Mouse (Mus musculus) limb, embryonic 11.5 days (tissue): Measurements from ENCODE around the gene Adig. TPM values are rescaled to one million over a fixed set of nuclear protein-coding genes. Genes with fewer than 3 reads are reported as not detected.

Source experiments
- ATAC-seq: fragments of 200-750 bp; cut with Nextera tagmentation; 2 replicates; pipeline ENCODE4 v1.8.0; 2017; ENCODE audit warnings: low read depth; ENCODE audit not compliant: insufficient number of reproducible peaks, low FRiP score, low TSS enrichment
- DNase-seq: peaks from one replicate; pipeline ENCODE4 v3.0.0-alpha.2; 2015; ENCODE audit warnings: low spot score
- H3K27ac ChIP-seq: fragments of 300-500 bp; sonication (generic); replicated peaks from 2 replicates; pipeline ENCODE4 v1.5.1; 2014; ENCODE audit warnings: low read depth, mild to moderate bottlenecking, low read length
- H3K27me3 ChIP-seq: fragments of 300-500 bp; sonication (generic); 2 replicates; pipeline ENCODE4 v1.6.1; 2014; ENCODE audit warnings: mild to moderate bottlenecking, low read length, mixed read lengths; ENCODE audit not compliant: control insufficient read depth, insufficient read depth
- H3K36me3 ChIP-seq: fragments of 300-500 bp; sonication (generic); 2 replicates; pipeline ENCODE4 v1.6.1; 2014; ENCODE audit warnings: mild to moderate bottlenecking, low read length, moderate library complexity, mixed read lengths; ENCODE audit not compliant: control insufficient read depth, insufficient read depth
- H3K4me1 ChIP-seq: fragments of 300-500 bp; sonication (generic); 2 replicates; pipeline ENCODE4 v1.6.1; 2014; ENCODE audit warnings: low read length, mixed read lengths; ENCODE audit not compliant: control insufficient read depth, insufficient read depth
- H3K4me2 ChIP-seq: fragments of 300-500 bp; sonication (generic); 2 replicates; pipeline ENCODE4 v1.6.1; 2014; ENCODE audit warnings: low read depth, mild to moderate bottlenecking, moderate library complexity; ENCODE audit not compliant: severe bottlenecking
- H3K4me3 ChIP-seq: fragments of 300-500 bp; sonication (generic); 2 replicates; pipeline ENCODE4 v1.5.1; 2014; ENCODE audit warnings: low read depth, low read length
- H3K9ac ChIP-seq: fragments of 300-500 bp; sonication (generic); 2 replicates; pipeline ENCODE4 v1.6.1; 2014; ENCODE audit warnings: mild to moderate bottlenecking, low read length
- H3K9me3 ChIP-seq: fragments of 300-500 bp; sonication (generic); 2 replicates; pipeline ENCODE4 v1.6.1; 2016; ENCODE audit warnings: low read length; ENCODE audit not compliant: control insufficient read depth
- WGBS: fragments of 180-500 bp; shearing (Covaris S2); extraction: QIAGEN DNeasy Blood & Tissue Kit; methylation state at CpG from one replicate; pipeline ENCODE4 v1.1.7; 2014; 5-methylcytosine and 5-hydroxymethylcytosine counted together
- polyA plus RNA-seq: library from polyadenylated mRNA; unstranded; fragments of >200 nt; fragmentation: Nextera tagmentation; extraction: Ambion mirVana; gene quantifications from 2 replicates; pipeline ENCODE4 v1.2.1, GENCODE M21; 2014

The Adig gene
- 0.35 TPM in 1 of 2 replicates, not detected in the other for polyA plus RNA-seq

DNA sequence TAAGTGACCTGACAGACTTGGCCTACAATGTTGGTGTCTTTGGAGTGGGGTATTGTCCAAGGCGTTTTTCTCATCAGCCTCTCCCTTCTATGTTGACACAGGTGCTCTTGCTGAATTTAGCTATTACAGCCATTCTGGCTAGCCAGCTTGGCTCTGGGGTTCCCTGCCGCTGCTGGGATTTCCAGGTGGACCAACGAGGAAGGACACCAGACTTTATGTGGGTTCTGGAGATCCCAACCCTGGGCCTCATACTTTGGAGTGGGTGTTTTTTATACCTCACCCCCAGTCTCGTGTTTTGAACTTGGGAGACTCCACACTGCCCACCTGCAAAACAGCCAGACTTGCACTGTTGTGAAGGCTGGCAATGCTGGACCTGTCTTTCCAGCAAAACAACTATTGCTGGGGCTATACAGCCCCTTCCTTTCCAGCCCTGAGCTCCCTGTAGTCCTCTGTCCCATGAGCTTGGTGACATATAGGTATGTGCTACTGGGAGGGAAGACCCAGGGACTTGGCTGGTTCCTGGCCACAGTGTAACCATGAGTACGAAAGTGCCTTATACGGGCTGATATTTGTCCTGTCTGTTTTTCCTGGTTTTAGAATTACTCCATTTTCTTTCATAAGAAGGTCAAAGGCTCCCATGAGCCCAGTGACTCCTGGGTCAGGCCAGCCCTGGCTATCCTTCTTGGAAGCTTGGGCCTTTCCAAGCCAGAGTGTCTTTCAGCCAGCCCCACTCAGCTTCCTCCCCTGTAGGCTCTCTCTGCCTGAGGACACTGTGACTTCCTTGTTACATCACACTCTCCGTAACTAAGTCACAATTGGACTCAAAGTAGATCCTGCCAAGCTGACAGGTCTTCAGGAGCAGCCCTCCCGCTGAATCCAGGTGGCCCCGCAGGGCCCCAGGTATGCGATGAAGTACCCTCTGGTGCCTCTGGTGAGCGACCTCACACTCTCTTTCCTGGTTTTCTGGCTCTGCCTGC lies at the start of gene Adig:
Gene Adig (plus strand): TSS at position 777 of the 977 bp plus-strand sequence.
- Histone ChIP-seq H3K4me3 (no peak within 1 kb of the TSS), H3K4me2 (no peak within 1 kb of the TSS), H3K9me3 (no peaks in the 10 kb centered on the region), H3K4me1 (no peaks in the 10 kb centered on the region), H3K36me3 (no peaks in the 10 kb centered on the region), H3K27ac (no peak within 1 kb of the TSS), H3K9ac (no peak within 1 kb of the TSS), H3K27me3 (no peaks in the 10 kb centered on the region)
- ATAC-seq (no peak), DNase-seq (no peak)
- WGBS, result 70% methylated on average over 11 of the region's 11 CpGs

- Histone ChIP-seq H3K9me3 (no peaks in the 10 kb centered on the region), H3K4me3 (no peak overlapping the region), H3K36me3 (peaks cover 4% of the 10 kb centered on the region; the same call in 1 of the 2 replicates), H3K9ac (no peak overlapping the region), H3K27me3 (no peaks in the 10 kb centered on the region), H3K4me2 (no peak overlapping the region), H3K27ac (no peak overlapping the region), H3K4me1 (no peaks in the 10 kb centered on the region)
- DNase-seq (no peak), ATAC-seq (no peak)
- 95% methylated on average over 4 of the region's 4 CpGs for WGBS
These were observed 46.0 kb upstream of the Adig start for GRCm38 (mm10) chr2:158456451-158456850.

GRCm38 (mm10) chr2:158457610-158458009 lies 44.8 kb upstream of the Adig start:
- no peak for ATAC-seq
- WGBS, result 85% methylated on average over 1 of the region's 1 CpGs
- Histone ChIP-seq H3K9me3 (no peaks in the 10 kb centered on the region), H3K4me1 (no peaks in the 10 kb centered on the region), H3K9ac (no peak overlapping the region), H3K4me3 (no peak overlapping the region), H3K27me3 (no peaks in the 10 kb centered on the region), H3K4me2 (no peak overlapping the region), H3K27ac (no peak overlapping the region), H3K36me3 (peaks cover 4% of the 10 kb centered on the region; the same call in 1 of the 2 replicates)
- DNase-seq, result no peak

GRCm38 (mm10) chr2:158462450-158462849 lies 40.0 kb upstream of the Adig start:
- no peak overlapping the region for H3K27ac ChIP-seq
- 75% methylated on average over 1 of the region's 1 CpGs for WGBS
- H3K9ac ChIP-seq, result no peak overlapping the region
- H3K4me3 ChIP-seq, result no peak overlapping the region
- no peaks in the 10 kb centered on the region for H3K27me3 ChIP-seq
- ATAC-seq, result no peak
- H3K4me1 ChIP-seq, result no peaks in the 10 kb centered on the region
- no peak overlapping the region for H3K4me2 ChIP-seq
- H3K9me3 ChIP-seq, result no peaks in the 10 kb centered on the region
- DNase-seq, result no peak
- peaks cover 7% of the 10 kb centered on the region for H3K36me3 ChIP-seq

GRCm38 (mm10) chr2:158474159-158474558 lies 28.3 kb upstream of the Adig start:
- Histone ChIP-seq H3K9ac (no peak overlapping the region), H3K36me3 (no peaks in the 10 kb centered on the region), H3K27ac (no peak overlapping the region), H3K27me3 (no peaks in the 10 kb centered on the region), H3K4me2 (no peak overlapping the region), H3K4me1 (no peaks in the 10 kb centered on the region), H3K4me3 (no peak overlapping the region), H3K9me3 (no peaks in the 10 kb centered on the region)
- no peak for DNase-seq
- WGBS, result 90% methylated on average over 1 of the region's 1 CpGs
- ATAC-seq, result no peak

- Histone ChIP-seq H3K36me3 (peaks cover 2% of the 10 kb centered on the region; the same call in 1 of the 2 replicates), H3K4me3 (no peak overlapping the region), H3K4me2 (no peak overlapping the region), H3K27ac (no peak overlapping the region), H3K4me1 (no peaks in the 10 kb centered on the region), H3K27me3 (no peaks in the 10 kb centered on the region), H3K9me3 (no peaks in the 10 kb centered on the region), H3K9ac (no peak overlapping the region)
- WGBS, result 84% methylated on average over 3 of the region's 3 CpGs
- no peak for DNase-seq
- ATAC-seq, result no peak
These were observed 24.8 kb upstream of the Adig start for GRCm38 (mm10) chr2:158477640-158478039.

- DNase-seq, result no peak
- Histone ChIP-seq H3K4me3 (no peak overlapping the region), H3K4me2 (no peak overlapping the region), H3K9ac (no peak overlapping the region), H3K27ac (no peak overlapping the region), H3K27me3 (no peaks in the 10 kb centered on the region), H3K36me3 (peaks cover 8% of the 10 kb centered on the region), H3K9me3 (no peaks in the 10 kb centered on the region), H3K4me1 (no peaks in the 10 kb centered on the region)
- WGBS, result 85% methylated on average over 5 of the region's 5 CpGs
- ATAC-seq, result no peak
These were observed 4.0 kb upstream of the Adig start for GRCm38 (mm10) chr2:158498457-158498856.

GRCm38 (mm10) chr2:158503226-158503625 lies 814 bp downstream of the Adig start:
- Histone ChIP-seq H3K4me2 (no peak overlapping the region), H3K4me3 (no peak overlapping the region), H3K27me3 (no peaks in the 10 kb centered on the region), H3K4me1 (no peaks in the 10 kb centered on the region), H3K9me3 (no peaks in the 10 kb centered on the region), H3K36me3 (no peaks in the 10 kb centered on the region), H3K9ac (no peak overlapping the region), H3K27ac (no peak overlapping the region)
- ATAC-seq (no peak), DNase-seq (no peak)
- 85% methylated on average over 7 of the region's 7 CpGs for WGBS
